Mouse (Mus musculus) stomach, postnatal 0 days (tissue): ENCODE data around the gene Cdc45.

ENCODE experiments used
- CTCF ChIP-seq: IDR thresholded peaks from 2 replicates; pipeline ENCODE4 v1.5.1; 2016; ENCODE audit warnings: antibody characterized with exemption, low read depth, mild to moderate bottlenecking, moderate library complexity
- EP300 ChIP-seq: optimal IDR thresholded peaks from 2 replicates; pipeline ENCODE3; 2016; ENCODE audit warnings: antibody characterized with exemption

DNA sequence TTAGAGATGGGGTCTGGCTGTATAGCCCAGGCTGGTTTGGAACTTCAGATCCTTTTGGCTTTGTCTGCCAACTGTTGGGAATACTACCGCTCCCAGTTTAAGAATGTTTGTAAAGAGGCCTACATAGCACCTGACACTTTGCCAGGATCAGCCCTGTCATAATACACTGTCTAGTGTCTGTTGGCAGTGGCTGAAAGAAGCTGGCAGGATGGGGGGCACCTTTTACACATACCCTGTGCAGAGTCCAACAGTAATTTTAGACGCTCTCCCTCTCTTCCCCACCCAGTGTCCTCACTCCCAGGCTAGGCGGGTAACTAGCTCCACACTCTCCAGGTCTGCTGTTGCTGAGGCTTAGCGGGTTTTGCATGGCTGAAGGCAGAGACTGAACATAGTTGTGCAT, 26.6 kb upstream of the Cdc45 start:
- TF ChIP-seq CTCF (no peak), EP300 (no peak)
